Mouse (Mus musculus): ENCODE measurements around the gene Map1s. TPM values are rescaled to one million over a fixed set of nuclear protein-coding genes. Genes with fewer than 3 reads are reported as not detected.

Map1s gene
- polyA plus RNA-seq, 1 experiment from 2014 or later: 50.9 TPM

- Histone ChIP-seq H3K4me2 (peak overlapping the region; percentile 50), H3K4me1 (peaks cover 45% of the 10 kb centered on the region), H3K27me3 (peaks cover 12% of the 10 kb centered on the region), H3K27ac (no peak overlapping the region), H3K36me3 (peaks cover 6% of the 10 kb centered on the region; the same call in 1 of the 2 replicates), H3K4me3 (0 out of 2 replicates have a peak overlapping the region, but pooled peaks have one; percentile 19), H3K9me3 (no peaks in the 10 kb centered on the region), H3K9ac (peak overlapping the region; percentile 6; the same call in 1 of the 2 replicates)
- ATAC-seq (ENCODE audit: borderline replicate concordance, extremely low read depth, low FRiP score, low TSS enrichment): no peak
- 19% methylated on average over 40 of the region's 40 CpGs for WGBS
Observed at GRCm38 (mm10) chr8:70868559-70869198, 37.1 kb upstream of the Map1s start.

- Histone ChIP-seq H3K27me3 (peaks cover 7% of the 10 kb centered on the region), H3K36me3 (peaks cover 6% of the 10 kb centered on the region; the same call in 1 of the 2 replicates), H3K4me3 (no peak overlapping the region), H3K27ac (no peak overlapping the region), H3K9me3 (no peaks in the 10 kb centered on the region), H3K9ac (peak overlapping the region; percentile 6; the same call in 1 of the 2 replicates), H3K4me1 (peaks cover 40% of the 10 kb centered on the region), H3K4me2 (peak overlapping the region; percentile 50; the same call in 1 of the 2 replicates)
- WGBS: 36% methylated on average over 5 of the region's 5 CpGs
- no peak for ATAC-seq (ENCODE audit: borderline replicate concordance, extremely low read depth, low FRiP score, low TSS enrichment)
Observed at GRCm38 (mm10) chr8:70869199-70869571, 36.5 kb upstream of the Map1s start.

GRCm38 (mm10) chr8:70869601-70870041 lies 36.1 kb upstream of the Map1s start:
- Histone ChIP-seq H3K4me3 (no peak overlapping the region), H3K9me3 (no peaks in the 10 kb centered on the region), H3K27me3 (peaks cover 2% of the 10 kb centered on the region; the same call in 1 of the 2 replicates), H3K4me1 (peaks cover 35% of the 10 kb centered on the region), H3K9ac (no peak overlapping the region), H3K36me3 (peaks cover 6% of the 10 kb centered on the region; the same call in 1 of the 2 replicates), H3K4me2 (no peak overlapping the region), H3K27ac (no peak overlapping the region)
- 43% methylated on average over 16 of the region's 16 CpGs for WGBS
- ATAC-seq (ENCODE audit: borderline replicate concordance, extremely low read depth, low FRiP score, low TSS enrichment): no peak

GRCm38 (mm10) chr8:70871195-70871807 lies 34.4 kb upstream of the Map1s start:
- Histone ChIP-seq H3K9ac (no peak overlapping the region), H3K4me1 (peaks cover 27% of the 10 kb centered on the region), H3K27me3 (no peaks in the 10 kb centered on the region), H3K9me3 (no peaks in the 10 kb centered on the region), H3K4me2 (no peak overlapping the region), H3K27ac (no peak overlapping the region), H3K4me3 (no peak overlapping the region), H3K36me3 (peaks cover 6% of the 10 kb centered on the region; the same call in 1 of the 2 replicates)
- 88% methylated on average over 5 of the region's 5 CpGs for WGBS
- no peak for ATAC-seq (ENCODE audit: borderline replicate concordance, extremely low read depth, low FRiP score, low TSS enrichment)

- Histone ChIP-seq H3K4me2 (peak overlapping the region; percentile 90), H3K9me3 (no peaks in the 10 kb centered on the region), H3K9ac (peak overlapping the region; percentile 79), H3K4me1 (peaks cover 25% of the 10 kb centered on the region), H3K27me3 (no peaks in the 10 kb centered on the region), H3K4me3 (peak overlapping the region; percentile 97), H3K27ac (peak overlapping the region; percentile 84), H3K36me3 (peaks cover 5% of the 10 kb centered on the region; the same call in 1 of the 2 replicates)
- WGBS: 2% methylated on average over 31 of the region's 31 CpGs
- ATAC-seq (ENCODE audit: borderline replicate concordance, extremely low read depth, low FRiP score, low TSS enrichment): no peak
Observed at GRCm38 (mm10) chr8:70872643-70873363, 32.9 kb upstream of the Map1s start.

- under 1% methylated on average over 46 of the region's 46 CpGs for WGBS
- H3K4me3 ChIP-seq: peak within 1 kb of the TSS; percentile 97
- H3K9ac ChIP-seq: peak within 1 kb of the TSS; percentile 79
- peak; percentile 87 for ATAC-seq (ENCODE audit: borderline replicate concordance, extremely low read depth, low FRiP score, low TSS enrichment)
- H3K9me3 ChIP-seq: no peaks in the 10 kb centered on the region
- no peaks in the 10 kb centered on the region for H3K27me3 ChIP-seq
- H3K4me2 ChIP-seq: peak within 1 kb of the TSS; percentile 90
- H3K27ac ChIP-seq: peak within 1 kb of the TSS; percentile 84
- peaks cover 18% of the 10 kb centered on the region for H3K4me1 ChIP-seq
- H3K36me3 ChIP-seq: no peaks in the 10 kb centered on the region
Observed at GRCm38 (mm10) chr8:70873364-70873985, 32.3 kb upstream of the Map1s start, which contains the start of gene Ccdc124. Gene Ccdc124, minus strand, starts transcription at chr8:70873935.

GRCm38 (mm10) chr8:70874441-70874840 lies 31.3 kb upstream of the Map1s start:
- Histone ChIP-seq H3K4me3 (no peak overlapping the region), H3K27ac (no peak overlapping the region), H3K9ac (no peak overlapping the region), H3K36me3 (no peaks in the 10 kb centered on the region), H3K9me3 (no peaks in the 10 kb centered on the region), H3K4me2 (no peak overlapping the region), H3K4me1 (peaks cover 9% of the 10 kb centered on the region), H3K27me3 (no peaks in the 10 kb centered on the region)
- WGBS: 89% methylated on average over 13 of the region's 13 CpGs
- ATAC-seq (ENCODE audit: borderline replicate concordance, extremely low read depth, low FRiP score, low TSS enrichment): no peak

GRCm38 (mm10) chr8:70876382-70876781 lies 29.4 kb upstream of the Map1s start:
- H3K27ac ChIP-seq: no peak overlapping the region
- H3K4me2 ChIP-seq: no peak overlapping the region
- no peaks in the 10 kb centered on the region for H3K36me3 ChIP-seq
- no peak overlapping the region for H3K4me3 ChIP-seq
- ATAC-seq (ENCODE audit: borderline replicate concordance, extremely low read depth, low FRiP score, low TSS enrichment): no peak
- H3K27me3 ChIP-seq: no peaks in the 10 kb centered on the region
- no peak overlapping the region for H3K9ac ChIP-seq
- peaks cover 14% of the 10 kb centered on the region; the same call in 1 of the 2 replicates for H3K4me1 ChIP-seq
- 54% methylated on average over 4 of the region's 4 CpGs for WGBS
- no peaks in the 10 kb centered on the region for H3K9me3 ChIP-seq

- Histone ChIP-seq H3K27ac (no peak overlapping the region), H3K9ac (no peak overlapping the region), H3K27me3 (no peaks in the 10 kb centered on the region), H3K4me2 (no peak overlapping the region), H3K4me1 (0 out of 2 replicates have a peak, but pooled peaks cover 5% of the 10 kb centered on the region), H3K36me3 (no peaks in the 10 kb centered on the region), H3K9me3 (no peaks in the 10 kb centered on the region), H3K4me3 (no peak overlapping the region)
- ATAC-seq (ENCODE audit: borderline replicate concordance, extremely low read depth, low FRiP score, low TSS enrichment): no peak
- 35% methylated on average over 2 of the region's 2 CpGs for WGBS
Observed at GRCm38 (mm10) chr8:70878178-70878577, 27.6 kb upstream of the Map1s start.

- H3K9me3 ChIP-seq: no peaks in the 10 kb centered on the region
- no peak overlapping the region for H3K4me3 ChIP-seq
- H3K4me1 ChIP-seq: 0 out of 2 replicates have a peak, but pooled peaks cover 5% of the 10 kb centered on the region
- no peaks in the 10 kb centered on the region for H3K36me3 ChIP-seq
- no peak overlapping the region for H3K4me2 ChIP-seq
- ATAC-seq (ENCODE audit: borderline replicate concordance, extremely low read depth, low FRiP score, low TSS enrichment): no peak
- no peak overlapping the region for H3K27ac ChIP-seq
- H3K9ac ChIP-seq: no peak overlapping the region
- 58% methylated on average over 4 of the region's 4 CpGs for WGBS
- no peaks in the 10 kb centered on the region for H3K27me3 ChIP-seq
Observed at GRCm38 (mm10) chr8:70879500-70879899, 26.2 kb upstream of the Map1s start.

GRCm38 (mm10) chr8:70880126-70880525 lies 25.6 kb upstream of the Map1s start:
- no peaks in the 10 kb centered on the region for H3K27me3 ChIP-seq
- H3K27ac ChIP-seq: no peak overlapping the region
- no peak overlapping the region for H3K4me2 ChIP-seq
- H3K4me3 ChIP-seq: no peak overlapping the region
- H3K4me1 ChIP-seq: 0 out of 2 replicates have a peak, but pooled peaks cover 5% of the 10 kb centered on the region
- H3K9me3 ChIP-seq: no peaks in the 10 kb centered on the region
- H3K36me3 ChIP-seq: no peaks in the 10 kb centered on the region
- 9% methylated on average over 4 of the region's 4 CpGs for WGBS
- no peak overlapping the region for H3K9ac ChIP-seq
- ATAC-seq (ENCODE audit: borderline replicate concordance, extremely low read depth, low FRiP score, low TSS enrichment): no peak
